Mouse (Mus musculus) stomach, embryonic 15.5 days (tissue): ENCODE measurements around the gene Fhl2. TPM values are rescaled to one million over a fixed set of nuclear protein-coding genes. Genes with fewer than 3 reads are reported as not detected.
"Not testable (repeated sequence)": the region's sequence is repeated elsewhere in the genome, so short reads cannot be mapped to it uniquely, and the experiment has no call there.

Source experiments
- ATAC-seq: fragments of 200-750 bp; cut with Nextera tagmentation; 2 replicates; pipeline ENCODE4 v1.8.0; 2017; ENCODE audit warnings: low read depth, moderate number of reproducible peaks, moderate TSS enrichment; ENCODE audit not compliant: insufficient read depth, low FRiP score
- H3K27ac ChIP-seq: fragments of 300-500 bp; sonication (generic); 2 replicates; pipeline ENCODE4 v1.5.1; 2015; ENCODE audit warnings: mild to moderate bottlenecking, inconsistent platforms
- H3K27me3 ChIP-seq: fragments of 300-500 bp; sonication (generic); replicated peaks from 2 replicates; pipeline ENCODE4 v1.6.1; 2015; ENCODE audit warnings: inconsistent platforms
- H3K36me3 ChIP-seq: fragments of 300-500 bp; sonication (generic); 2 replicates; pipeline ENCODE4 v1.6.1; 2015; ENCODE audit warnings: inconsistent platforms
- H3K4me1 ChIP-seq: fragments of 300-500 bp; sonication (generic); 2 replicates; pipeline ENCODE4 v1.6.1; 2015; ENCODE audit warnings: inconsistent platforms
- H3K4me2 ChIP-seq: fragments of 300-500 bp; sonication (generic); 2 replicates; pipeline ENCODE4 v1.6.1; 2015; ENCODE audit warnings: mild to moderate bottlenecking, inconsistent platforms
- H3K4me3 ChIP-seq: fragments of 300-500 bp; sonication (generic); replicated peaks from 2 replicates; pipeline ENCODE4 v1.5.1; 2015; ENCODE audit warnings: inconsistent platforms
- H3K9ac ChIP-seq: fragments of 300-500 bp; sonication (generic); 2 replicates; pipeline ENCODE4 v1.6.1; 2015; ENCODE audit warnings: inconsistent platforms
- H3K9me3 ChIP-seq: fragments of 300-500 bp; sonication (generic); 2 replicates; pipeline ENCODE4 v1.6.1; 2016; ENCODE audit warnings: inconsistent platforms
- WGBS: fragments of 180-500 bp; shearing (Covaris S2); methylation state at CpG from one replicate; pipeline ENCODE4 v1.1.7; 2015; 5-methylcytosine and 5-hydroxymethylcytosine counted together
- polyA plus RNA-seq: library from polyadenylated mRNA; unstranded; fragments of >200 nt; fragmentation: Nextera tagmentation; extraction: Ambion mirVana; gene quantifications from 2 replicates; pipeline ENCODE4 v1.2.1, GENCODE M21; 2015

Fhl2 gene
- polyA plus RNA-seq, 1 experiment from 2014 or later, result 72.1 TPM

DNA sequence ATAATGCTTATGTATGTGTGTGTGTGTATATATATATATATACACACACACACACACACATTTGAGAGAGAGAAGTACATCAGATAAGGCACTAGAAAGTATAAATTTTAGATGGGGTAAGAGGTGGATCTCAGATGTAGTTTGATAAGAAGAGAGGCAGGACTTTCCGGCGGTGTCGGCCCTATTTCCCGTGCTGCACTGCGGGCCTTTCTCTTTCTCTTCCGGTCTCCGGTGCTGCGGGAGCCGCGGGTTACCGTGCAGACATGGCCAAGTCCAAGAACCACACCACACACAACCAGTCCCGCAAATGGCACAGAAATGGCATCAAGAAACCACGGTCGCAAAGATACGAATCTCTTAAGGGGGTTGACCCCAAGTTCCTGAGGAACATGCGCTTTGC lies 7.9 kb downstream of the Fhl2 start:
- not testable (repeated sequence) for H3K4me1 ChIP-seq, H3K36me3 ChIP-seq, H3K27ac ChIP-seq, H3K9me3 ChIP-seq, H3K4me3 ChIP-seq, H3K4me2 ChIP-seq, H3K9ac ChIP-seq, ATAC-seq, H3K27me3 ChIP-seq
- 96% methylated on average over 12 of the region's 16 CpGs for WGBS

DNA sequence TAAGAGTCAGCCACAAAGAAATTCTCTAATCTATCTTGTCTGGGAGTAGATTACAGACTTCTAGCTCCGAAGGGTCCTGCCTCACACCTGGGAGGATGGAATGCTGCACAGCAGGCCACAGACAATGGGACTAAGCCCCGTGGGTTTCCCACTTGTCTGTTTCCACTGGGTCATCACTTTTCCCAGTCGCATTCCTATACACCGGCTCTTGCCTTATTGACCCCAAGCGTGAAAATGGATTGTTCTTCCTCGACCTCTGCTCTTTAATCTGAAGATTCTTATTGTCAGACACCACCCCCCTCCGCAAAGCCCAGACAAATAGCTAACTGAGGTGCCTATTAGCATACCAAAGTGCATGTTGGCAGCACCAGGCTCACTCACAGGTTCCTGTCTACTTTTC lies 10.4 kb downstream of the Fhl2 start:
- H3K27me3 ChIP-seq, result no peaks in the 10 kb centered on the region
- H3K36me3 ChIP-seq, result no peaks in the 10 kb centered on the region
- H3K9me3 ChIP-seq, result no peaks in the 10 kb centered on the region
- H3K4me3 ChIP-seq, result no peak overlapping the region
- no peak for ATAC-seq
- no peak overlapping the region for H3K4me2 ChIP-seq
- 37% methylated on average over 7 of the region's 7 CpGs for WGBS
- H3K9ac ChIP-seq, result no peak overlapping the region
- no peak overlapping the region for H3K27ac ChIP-seq
- H3K4me1 ChIP-seq, result no peaks in the 10 kb centered on the region

DNA sequence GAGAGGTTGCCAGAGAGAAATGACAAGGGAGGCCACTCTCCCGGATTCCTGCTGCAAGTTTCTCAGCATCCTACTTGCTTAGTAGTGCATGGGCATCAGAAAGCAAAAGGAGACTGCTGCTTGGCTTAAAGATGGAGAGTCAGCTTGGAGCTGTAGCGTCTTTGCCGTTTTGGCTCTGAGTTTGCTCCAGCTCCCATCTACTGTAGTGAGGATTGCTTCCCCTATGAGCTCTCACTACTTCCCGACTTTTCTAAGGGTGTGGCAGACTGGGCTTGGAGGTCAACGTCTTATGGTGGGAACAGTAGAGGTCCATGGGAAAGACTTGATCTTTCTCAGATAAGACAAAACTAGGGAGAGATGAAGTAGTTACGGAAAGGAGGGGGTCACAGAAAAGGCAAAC lies 15.9 kb downstream of the Fhl2 start:
- Histone ChIP-seq H3K36me3 (no peaks in the 10 kb centered on the region), H3K4me2 (no peak overlapping the region), H3K9ac (no peak overlapping the region), H3K4me3 (no peak overlapping the region), H3K9me3 (no peaks in the 10 kb centered on the region), H3K27ac (no peak overlapping the region), H3K4me1 (peaks cover 2% of the 10 kb centered on the region; the same call in 1 of the 2 replicates), H3K27me3 (no peaks in the 10 kb centered on the region)
- WGBS, result 67% methylated on average over 6 of the region's 6 CpGs
- ATAC-seq, result no peak

DNA sequence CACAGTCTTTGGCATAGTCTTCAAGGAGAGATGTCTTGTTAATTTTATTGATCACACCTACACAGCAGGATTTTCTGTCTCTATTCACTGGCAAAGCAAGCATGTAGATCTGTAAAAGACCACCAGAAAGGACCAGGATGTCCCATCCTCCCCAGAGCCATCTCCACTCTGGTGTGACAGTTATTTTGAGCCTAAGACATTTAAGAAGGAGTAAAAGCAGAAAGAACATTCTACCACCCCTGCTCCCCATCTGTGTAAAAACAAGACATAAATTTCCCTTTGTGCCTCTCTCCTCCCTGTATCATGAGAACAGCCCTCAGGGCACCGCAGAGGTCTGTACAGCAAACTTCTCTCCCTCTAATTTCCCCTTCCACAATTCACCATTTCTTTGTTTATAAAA lies 18.0 kb downstream of the Fhl2 start:
- ATAC-seq, result no peak
- Histone ChIP-seq H3K27me3 (no peaks in the 10 kb centered on the region), H3K9me3 (no peaks in the 10 kb centered on the region), H3K4me2 (no peak overlapping the region), H3K27ac (no peak overlapping the region), H3K4me3 (no peak overlapping the region), H3K4me1 (peaks cover 2% of the 10 kb centered on the region; the same call in 1 of the 2 replicates), H3K9ac (no peak overlapping the region), H3K36me3 (no peaks in the 10 kb centered on the region)
- WGBS, result 78% methylated on average over 1 of the region's 1 CpGs

DNA sequence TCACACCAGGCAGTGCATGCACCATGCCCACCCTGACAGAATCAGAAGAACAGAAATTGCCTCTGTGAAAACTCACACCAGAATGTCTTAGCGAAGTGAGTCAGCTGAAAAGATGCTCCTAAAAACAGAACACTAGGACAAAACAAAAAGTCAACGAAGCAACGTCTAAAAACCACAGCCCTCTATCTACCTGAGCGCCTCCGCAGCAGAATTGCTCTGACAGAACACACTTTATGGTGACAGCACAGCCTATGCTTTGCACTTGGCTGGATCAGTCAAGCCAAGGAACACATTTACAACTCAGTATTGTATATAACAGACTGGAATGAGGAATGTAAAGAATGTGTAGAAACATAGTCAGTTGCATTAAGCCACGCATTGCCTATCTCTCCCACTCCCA lies 18.4 kb downstream of the Fhl2 start:
- Histone ChIP-seq H3K4me3 (no peak overlapping the region), H3K36me3 (no peaks in the 10 kb centered on the region), H3K9ac (no peak overlapping the region), H3K4me1 (peaks cover 2% of the 10 kb centered on the region; the same call in 1 of the 2 replicates), H3K4me2 (no peak overlapping the region), H3K9me3 (no peaks in the 10 kb centered on the region), H3K27ac (no peak overlapping the region), H3K27me3 (no peaks in the 10 kb centered on the region)
- WGBS, result 44% methylated on average over 6 of the region's 6 CpGs
- no peak; the same call in 1 of the 2 replicates for ATAC-seq

DNA sequence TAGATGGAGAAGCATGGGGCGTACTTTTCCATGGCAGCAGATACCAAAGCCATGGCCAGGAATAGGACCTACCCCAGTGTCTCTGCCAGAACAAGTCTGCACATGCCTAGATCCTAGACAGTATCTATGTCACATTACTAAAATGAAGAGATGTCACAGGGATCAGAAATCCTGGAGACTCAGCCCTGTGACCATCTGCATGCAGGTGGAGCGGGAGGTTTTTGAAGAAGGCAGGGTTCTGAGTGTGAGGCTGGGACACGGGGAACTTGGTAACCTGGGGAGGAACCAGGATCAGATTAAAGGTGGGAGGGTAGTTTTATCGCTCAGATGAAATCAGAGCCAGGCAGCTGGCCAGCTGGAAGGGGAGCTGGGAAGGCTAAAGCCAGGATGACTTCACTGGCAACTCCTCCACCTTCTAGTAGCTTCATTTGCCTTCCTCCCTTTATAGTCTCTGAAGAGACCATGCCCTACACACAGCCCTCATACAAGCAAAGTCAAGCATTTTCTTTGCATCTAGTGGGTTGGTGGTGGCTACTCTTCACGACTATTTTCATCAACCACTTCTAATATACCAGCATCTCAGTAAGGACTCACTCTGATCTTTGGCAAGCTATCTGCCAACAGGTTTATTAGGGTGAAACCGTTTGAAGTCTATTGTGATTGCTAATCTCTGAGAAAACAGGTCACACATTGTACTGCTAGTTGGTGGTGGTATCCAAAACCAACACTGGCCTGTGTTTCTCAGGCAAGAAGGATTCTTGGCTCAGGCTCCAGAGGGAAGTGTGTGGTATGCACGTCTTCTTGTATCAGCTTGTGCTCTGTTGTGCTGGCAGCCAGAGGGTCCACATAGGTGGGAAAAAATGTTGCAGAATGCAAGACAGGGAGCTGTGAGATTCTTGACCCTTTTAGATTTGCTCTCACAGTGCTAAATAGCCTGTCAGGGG lies 23.2 kb downstream of the Fhl2 start:
- Histone ChIP-seq H3K27me3 (no peaks in the 10 kb centered on the region), H3K4me1 (peaks cover 8% of the 10 kb centered on the region), H3K4me2 (no peak overlapping the region), H3K27ac (no peak overlapping the region), H3K36me3 (no peaks in the 10 kb centered on the region), H3K9ac (no peak overlapping the region), H3K4me3 (no peak overlapping the region), H3K9me3 (no peaks in the 10 kb centered on the region)
- 64% methylated on average over 7 of the region's 7 CpGs for WGBS
- ATAC-seq, result no peak

DNA sequence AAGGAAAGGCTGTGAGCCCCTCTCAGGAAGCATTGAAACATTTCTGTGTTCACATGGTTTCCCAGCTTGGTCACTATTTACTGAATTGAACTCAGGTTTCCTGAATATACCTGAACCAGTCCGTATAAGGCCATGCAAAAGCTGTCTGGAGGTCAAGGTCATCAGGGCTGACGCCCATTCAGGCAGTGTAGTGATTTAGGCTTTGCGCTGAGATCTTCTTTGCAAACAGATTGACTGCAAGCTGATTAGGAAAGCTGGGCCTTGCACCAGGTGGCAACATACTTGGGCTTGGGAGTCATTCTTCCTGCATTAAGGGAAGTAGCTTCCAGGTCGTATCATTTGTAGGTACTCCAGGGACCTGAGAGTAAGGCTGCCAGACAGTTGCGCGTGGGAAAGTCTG lies 25.0 kb downstream of the Fhl2 start:
- no peak overlapping the region for H3K27ac ChIP-seq
- H3K27me3 ChIP-seq, result no peaks in the 10 kb centered on the region
- no peak for ATAC-seq
- no peak overlapping the region for H3K4me2 ChIP-seq
- 73% methylated on average over 6 of the region's 6 CpGs for WGBS
- no peak overlapping the region for H3K4me3 ChIP-seq
- H3K9ac ChIP-seq, result no peak overlapping the region
- no peaks in the 10 kb centered on the region for H3K9me3 ChIP-seq
- peaks cover 10% of the 10 kb centered on the region for H3K4me1 ChIP-seq
- no peaks in the 10 kb centered on the region for H3K36me3 ChIP-seq

DNA sequence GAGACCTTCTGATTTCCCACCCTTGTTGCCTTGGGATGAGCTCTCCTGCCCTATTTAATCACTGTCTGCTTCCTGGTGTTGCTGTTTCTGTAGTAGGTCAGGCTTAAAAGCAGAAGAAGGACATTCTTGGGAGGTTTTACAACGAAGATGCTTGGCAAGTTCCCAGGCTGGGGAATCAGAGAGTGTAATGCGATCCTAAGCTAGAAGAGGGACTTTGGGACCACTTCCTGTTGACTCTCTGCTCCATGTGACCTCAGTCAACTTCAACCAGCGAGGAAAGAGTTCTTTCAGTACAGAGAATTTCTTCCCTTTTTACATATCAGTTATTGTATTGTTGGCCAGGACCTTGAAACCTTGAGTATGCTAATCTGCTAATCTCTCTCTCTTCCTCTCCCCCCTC lies 25.7 kb downstream of the Fhl2 start:
- Histone ChIP-seq H3K4me1 (peaks cover 10% of the 10 kb centered on the region), H3K4me2 (no peak overlapping the region), H3K27ac (no peak overlapping the region), H3K4me3 (no peak overlapping the region), H3K36me3 (no peaks in the 10 kb centered on the region), H3K9ac (no peak overlapping the region), H3K9me3 (no peaks in the 10 kb centered on the region), H3K27me3 (no peaks in the 10 kb centered on the region)
- WGBS, result 15% methylated on average over 3 of the region's 3 CpGs
- no peak for ATAC-seq

DNA sequence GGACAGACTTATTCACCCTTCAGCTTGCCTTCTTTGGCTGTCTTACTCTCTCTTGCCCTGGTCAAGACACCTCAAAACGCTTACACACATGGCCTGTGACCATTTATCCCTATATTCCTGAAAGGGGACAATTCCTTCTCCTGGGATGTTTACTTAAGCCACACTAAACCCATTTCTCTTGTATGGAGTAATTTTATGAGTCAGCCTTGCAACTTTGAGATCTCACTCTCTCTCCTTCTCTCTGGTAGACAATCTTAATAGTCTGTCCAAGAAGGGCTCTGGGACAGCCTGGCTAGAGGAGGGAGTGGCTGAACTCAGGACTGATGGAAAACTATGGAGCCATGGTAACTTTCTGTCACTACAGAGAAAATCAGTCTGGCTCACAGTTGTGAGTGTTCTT lies 27.1 kb downstream of the Fhl2 start:
- Histone ChIP-seq H3K4me3 (no peak overlapping the region), H3K4me1 (peaks cover 10% of the 10 kb centered on the region), H3K9ac (no peak overlapping the region), H3K9me3 (no peaks in the 10 kb centered on the region), H3K27ac (no peak overlapping the region), H3K36me3 (no peaks in the 10 kb centered on the region), H3K27me3 (no peaks in the 10 kb centered on the region), H3K4me2 (no peak overlapping the region)
- ATAC-seq, result no peak
- WGBS, result 81% methylated on average over 1 of the region's 1 CpGs

DNA sequence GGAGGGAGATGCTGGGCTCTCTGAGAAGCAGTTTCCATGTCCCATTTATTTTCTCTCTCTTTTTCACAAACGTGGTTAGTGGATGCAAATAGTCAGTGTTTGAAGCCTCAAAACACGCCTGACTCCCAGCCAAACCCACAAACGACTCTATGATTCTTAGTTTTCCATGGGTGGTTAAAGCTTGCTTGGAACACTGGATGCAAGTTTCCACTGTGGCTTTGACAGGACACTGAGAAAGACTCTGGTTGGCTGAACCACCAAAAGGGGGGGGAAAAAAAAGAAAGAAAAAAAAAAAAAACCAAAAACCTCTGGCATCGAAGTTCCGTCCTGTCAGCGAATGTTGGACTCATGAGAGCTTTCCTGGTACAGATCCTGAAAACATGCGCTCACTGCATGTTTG lies 27.6 kb downstream of the Fhl2 start:
- Histone ChIP-seq H3K9me3 (no peaks in the 10 kb centered on the region), H3K4me2 (no peak overlapping the region), H3K27me3 (no peaks in the 10 kb centered on the region), H3K27ac (no peak overlapping the region), H3K36me3 (no peaks in the 10 kb centered on the region), H3K4me3 (no peak overlapping the region), H3K9ac (no peak overlapping the region), H3K4me1 (peaks cover 10% of the 10 kb centered on the region)
- 77% methylated on average over 7 of the region's 7 CpGs for whole genome bisulfite sequencing
- no peak for ATAC-seq

DNA sequence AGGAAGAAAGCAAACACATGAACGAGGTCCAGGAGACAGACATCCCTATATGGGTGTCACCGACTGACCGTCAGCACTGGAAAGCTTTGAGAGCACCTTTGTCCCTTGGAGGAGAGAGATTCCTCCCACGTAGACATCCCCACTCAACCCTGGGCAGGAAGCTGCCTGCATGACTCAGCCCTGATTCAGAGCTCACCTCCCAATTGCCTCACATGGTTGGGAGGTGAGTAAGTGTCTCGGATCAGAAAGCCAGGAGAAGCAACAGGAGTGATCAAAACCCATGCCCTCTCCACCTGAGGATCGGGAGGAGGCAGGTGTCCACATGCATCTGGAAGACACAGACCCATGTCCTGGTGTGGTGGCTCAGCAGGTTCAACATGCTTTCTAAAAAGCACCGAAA lies 28.2 kb downstream of the Fhl2 start:
- Histone ChIP-seq H3K27ac (no peak overlapping the region), H3K27me3 (no peaks in the 10 kb centered on the region), H3K4me2 (no peak overlapping the region), H3K36me3 (no peaks in the 10 kb centered on the region), H3K9me3 (no peaks in the 10 kb centered on the region), H3K9ac (no peak overlapping the region), H3K4me3 (no peak overlapping the region), H3K4me1 (peaks cover 10% of the 10 kb centered on the region)
- ATAC-seq, result no peak
- WGBS, result 71% methylated on average over 7 of the region's 7 CpGs

DNA sequence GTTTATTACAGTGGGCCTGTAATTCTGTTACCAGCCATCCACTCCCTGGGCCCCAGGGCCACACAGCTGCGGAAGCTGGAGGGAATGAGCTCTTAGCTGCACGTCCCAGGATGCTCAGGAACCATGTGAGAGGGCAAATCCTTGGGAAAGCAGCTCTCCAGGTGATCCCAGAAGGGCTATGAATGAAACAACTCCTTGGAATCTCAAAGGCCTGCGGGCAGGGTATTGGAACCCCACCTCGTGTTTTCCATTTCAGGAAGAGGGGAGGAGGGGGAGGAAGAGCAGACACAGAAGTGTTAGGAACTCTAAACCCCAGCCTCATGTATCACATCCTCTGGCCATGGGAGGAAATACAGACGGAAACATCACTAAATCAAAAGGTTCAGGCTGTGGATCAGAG lies 28.8 kb downstream of the Fhl2 start:
- Histone ChIP-seq H3K4me1 (peaks cover 10% of the 10 kb centered on the region), H3K4me2 (no peak overlapping the region), H3K27me3 (no peaks in the 10 kb centered on the region), H3K9me3 (no peaks in the 10 kb centered on the region), H3K27ac (no peak overlapping the region), H3K9ac (no peak overlapping the region), H3K4me3 (no peak overlapping the region), H3K36me3 (no peaks in the 10 kb centered on the region)
- 47% methylated on average over 5 of the region's 5 CpGs for WGBS
- ATAC-seq, result no peak
